Mouse (Mus musculus) left cerebral cortex, adult 2 months (tissue): ENCODE results near the gene Csrp1. TPM values are rescaled to one million over a fixed set of nuclear protein-coding genes. Genes with fewer than 3 reads are reported as not detected.

ENCODE experiments used
- DNase-seq, 2 experiments: peaks; one replicate each; pipeline ENCODE4 v3.0.0; 2021 to 2022; ENCODE audit warnings: low spot score in 2 of 2, mixed read lengths in 1 of 2; ENCODE audit errors: extremely low spot score in 1 of 2
- H3K27ac ChIP-seq: fragments of 200-600 bp; 2 replicates; pipeline ENCODE4 v1.8.1; 2022
- H3K4me3 ChIP-seq: fragments of 200-600 bp; 2 replicates; pipeline ENCODE4 v1.8.1; 2022
- CTCF ChIP-seq: fragments of 200-600 bp; IDR thresholded peaks from 2 replicates; pipeline ENCODE4 v1.8.1; 2022; ENCODE audit warnings: antibody characterized with exemption, mild to moderate bottlenecking, moderate library complexity
- intact Hi-C: fragments of 180-260 bp; cut with DNase I; formaldehyde crosslinking; loops from one replicate; pipeline ENCODE4 v1.15.1; 2025
- total RNA-seq, 2 experiments: library from RNA; stranded (reverse); gene quantifications; 2 replicates each; pipeline ENCODE4 v1.2.3; 2021

The Csrp1 gene
- total RNA-seq, 2 experiments from 2014 or later, result 208 to 212 TPM

DNA sequence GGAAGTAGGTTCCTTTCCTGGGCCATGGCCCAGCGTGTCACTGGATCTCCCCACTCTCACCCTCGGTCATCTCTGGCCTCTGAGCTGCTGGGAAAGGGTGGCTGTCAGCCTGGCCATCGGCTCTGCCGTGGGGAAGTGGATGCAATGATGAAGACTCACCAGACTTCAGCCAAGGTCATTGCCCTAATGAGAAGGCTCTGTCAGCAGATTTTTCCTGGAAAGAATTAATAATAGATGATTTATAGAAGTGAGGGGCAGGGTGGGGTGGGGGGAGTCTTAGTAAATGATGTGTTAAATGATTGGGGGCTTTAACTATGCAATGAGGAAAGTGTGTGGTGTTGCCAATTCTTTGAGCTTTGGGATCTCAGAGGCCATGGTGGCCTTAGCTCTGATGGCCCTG is 26.4 kb downstream of the Csrp1 start:
- no peak for DNase-seq
- no peak overlapping the region for H3K27ac ChIP-seq
- no peak overlapping the region for H3K4me3 ChIP-seq
- no peak for TF ChIP-seq CTCF
- intact Hi-C loops, result loop anchor here (2.0 kb wide), 1 partner anchor 15 kb away; no protein-coding TSS in a partner anchor

- TF ChIP-seq CTCF, result peak; percentile 91
- peak; percentile 90 to 91 for DNase-seq
- no peak overlapping the region for H3K4me3 ChIP-seq
- H3K27ac ChIP-seq, result no peak overlapping the region
- intact Hi-C loops, result loop anchor here (1.0 to 5.0 kb wide), 4 partner anchors 28 to 74 kb away; no protein-coding TSS in a partner anchor
Measured at GRCm38 (mm10) chr1:135752737-135753348, 33.0 kb downstream of the Csrp1 start.

DNA sequence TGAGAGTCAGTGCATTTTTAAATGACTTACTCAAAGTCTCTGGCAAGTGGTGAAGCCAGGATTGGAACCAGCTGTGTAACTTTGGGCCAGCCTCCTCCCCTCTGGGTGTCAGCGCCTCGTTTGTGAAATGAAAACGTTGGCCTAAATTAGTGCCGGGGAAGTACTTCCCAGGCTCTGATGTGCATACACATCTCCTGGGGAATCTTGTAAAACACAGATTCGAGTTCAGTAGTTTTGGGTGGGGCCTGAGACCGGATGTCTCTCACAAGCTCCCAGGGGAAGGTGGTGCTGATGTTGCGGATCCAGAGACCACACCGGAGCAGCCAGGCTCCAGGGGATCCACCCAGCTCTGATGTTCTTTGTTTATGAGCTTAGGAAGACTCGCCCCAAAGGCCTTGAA is 35.4 kb downstream of the Csrp1 start:
- no peak for DNase-seq
- TF ChIP-seq CTCF, result no peak
- Histone ChIP-seq H3K27ac (no peak overlapping the region), H3K4me3 (no peak overlapping the region)
- intact Hi-C loops, result no loop called here

- intact Hi-C loops, result no loop called here
- DNase-seq, result no peak
- no peak overlapping the region for H3K27ac ChIP-seq
- no peak for TF ChIP-seq CTCF
- H3K4me3 ChIP-seq, result no peak overlapping the region
Measured at GRCm38 (mm10) chr1:135755913-135756312, 36.1 kb downstream of the Csrp1 start.

DNA sequence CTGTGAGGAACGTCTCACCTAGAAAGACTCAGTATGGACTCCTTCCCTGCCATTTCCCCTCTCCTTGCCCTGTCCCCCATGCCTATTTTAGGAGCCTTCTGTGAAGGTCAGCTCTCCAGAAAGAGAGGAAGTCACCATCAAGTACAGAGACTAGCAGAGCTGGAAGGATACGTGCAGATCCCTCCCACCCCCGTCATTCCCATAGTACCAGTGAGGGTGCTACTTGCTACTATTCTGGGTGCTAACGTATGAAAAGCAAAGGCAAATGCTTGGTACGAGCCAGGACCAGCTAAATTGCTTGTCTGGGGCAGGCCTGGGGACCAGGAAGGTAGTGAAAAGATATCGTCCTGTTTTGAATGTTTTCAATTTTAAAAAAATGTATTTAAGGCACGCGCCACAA is 37.4 kb downstream of the Csrp1 start:
- DNase-seq, result no peak
- H3K4me3 ChIP-seq, result no peak overlapping the region
- H3K27ac ChIP-seq, result no peak overlapping the region
- no peak for TF ChIP-seq CTCF
- intact Hi-C loops, result no loop called here

- Histone ChIP-seq H3K27ac (no peak overlapping the region), H3K4me3 (no peak overlapping the region)
- no peak for DNase-seq
- TF ChIP-seq CTCF, result no peak
- intact Hi-C loops, result no loop called here
Measured at GRCm38 (mm10) chr1:135759685-135760084, 39.8 kb downstream of the Csrp1 start.

- TF ChIP-seq CTCF, result no peak; the same call in 1 of the 2 replicates
- Histone ChIP-seq H3K27ac (no peak overlapping the region), H3K4me3 (no peak overlapping the region)
- intact Hi-C loops, result no loop called here
- DNase-seq, result no peak
Measured at GRCm38 (mm10) chr1:135760216-135760615, 40.4 kb downstream of the Csrp1 start.

GRCm38 (mm10) chr1:135761728-135762127 is 41.9 kb downstream of the Csrp1 start:
- DNase-seq, result no peak
- TF ChIP-seq CTCF, result no peak
- intact Hi-C loops, result no loop called here
- H3K4me3 ChIP-seq, result no peak overlapping the region
- no peak overlapping the region for H3K27ac ChIP-seq

DNA sequence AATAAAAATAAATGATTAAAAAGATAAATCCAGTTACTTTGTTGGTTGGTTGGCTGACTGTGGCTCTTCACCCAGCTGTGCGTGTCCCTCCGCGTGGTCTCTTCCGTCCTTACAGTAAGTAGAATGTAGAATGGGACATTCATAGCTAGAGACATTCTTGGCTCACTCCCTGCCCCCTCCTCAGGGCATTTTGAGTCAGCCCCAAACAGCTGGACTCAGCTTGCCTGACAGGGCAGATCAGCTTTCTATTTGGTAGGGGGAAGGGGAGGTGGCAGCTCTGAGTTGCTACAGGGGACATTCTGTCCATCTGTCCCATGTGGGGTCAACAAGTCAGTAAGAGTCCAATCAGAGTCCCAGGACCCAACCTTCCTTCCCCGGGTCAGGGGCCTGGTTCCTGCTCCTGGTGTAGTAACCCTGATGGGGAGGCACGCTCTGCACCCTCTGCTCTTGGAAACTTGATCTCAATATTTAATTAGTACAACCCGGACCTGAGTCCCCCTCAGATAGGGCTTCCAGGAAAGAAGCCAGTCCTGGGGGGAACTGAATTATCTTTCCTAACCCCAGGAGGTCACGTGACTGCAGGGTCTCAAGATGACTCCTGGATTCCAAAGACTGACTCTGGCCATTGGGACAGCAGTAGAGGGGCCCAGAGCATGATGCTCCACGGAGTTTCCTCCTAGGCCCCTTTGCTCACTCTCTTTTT is 43.8 kb downstream of the Csrp1 start:
- TF ChIP-seq CTCF, result no peak
- no peak overlapping the region for H3K27ac ChIP-seq
- no peak for DNase-seq
- no peak overlapping the region for H3K4me3 ChIP-seq
- intact Hi-C loops, result no loop called here

DNA sequence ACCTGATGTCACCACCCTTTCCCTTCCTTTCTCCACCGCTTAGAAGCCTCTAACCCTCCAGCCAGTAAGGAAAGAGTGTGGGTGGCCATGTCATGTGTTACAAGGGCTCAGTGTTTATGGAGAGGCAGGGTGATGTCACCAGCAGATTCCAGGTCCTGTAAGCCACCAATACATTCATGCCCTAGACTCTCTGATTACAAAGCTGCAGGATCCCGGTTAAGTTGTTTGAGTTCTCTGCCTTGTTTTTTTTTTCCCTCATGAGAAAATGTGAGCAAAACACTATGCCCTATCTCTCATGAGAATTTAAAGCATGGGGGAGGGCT is 44.3 kb downstream of the Csrp1 start:
- TF ChIP-seq CTCF, result no peak
- intact Hi-C loops, result no loop called here
- no peak for DNase-seq
- Histone ChIP-seq H3K4me3 (no peak overlapping the region), H3K27ac (no peak overlapping the region)

DNA sequence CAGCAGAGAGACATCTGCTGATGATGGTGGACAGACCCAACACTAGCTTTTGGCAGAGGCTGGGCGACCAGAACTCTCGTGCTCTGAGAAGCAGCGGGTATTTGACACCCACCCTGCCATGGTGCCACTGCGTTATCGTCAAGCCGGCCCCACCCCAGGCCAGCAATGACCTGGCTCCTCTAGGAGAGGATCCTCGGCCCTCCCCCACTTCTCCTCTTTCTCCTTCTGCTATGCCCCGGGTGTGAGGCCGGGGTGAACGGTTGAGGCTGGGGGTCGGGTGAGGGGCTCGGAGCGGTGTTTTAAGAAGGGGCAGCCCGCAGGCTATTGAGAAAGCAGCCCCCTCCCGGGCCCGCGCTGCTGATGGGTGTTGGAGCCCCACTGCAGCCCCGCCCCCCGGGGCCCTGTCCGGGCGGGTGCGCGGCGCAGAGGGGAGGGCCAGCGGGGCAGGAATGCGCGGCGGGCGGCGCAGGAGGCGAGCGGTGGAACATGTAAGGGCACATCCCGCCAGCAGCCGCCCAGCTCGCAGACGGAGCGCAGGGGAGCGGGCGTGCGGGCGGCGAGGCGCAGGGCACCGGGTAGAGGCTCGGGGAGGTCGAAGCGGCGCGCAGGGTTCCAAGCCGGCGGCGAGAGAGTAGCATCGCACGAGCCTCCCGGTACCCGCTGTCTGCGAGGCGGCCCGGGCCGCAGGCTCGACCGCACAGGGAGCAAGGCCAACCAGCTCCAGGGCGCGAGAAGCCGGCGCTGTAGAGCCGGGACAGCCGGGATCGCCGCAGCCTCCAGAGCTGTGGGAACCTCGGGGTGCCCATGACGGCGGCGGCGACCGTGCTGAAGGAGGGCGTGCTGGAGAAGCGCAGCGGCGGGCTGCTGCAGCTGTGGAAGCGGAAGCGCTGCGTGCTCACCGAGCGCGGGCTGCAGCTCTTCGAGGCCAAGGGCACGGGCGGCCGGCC is 46.1 kb downstream of the Csrp1 start, which contains the start of gene Phlda3:
Phlda3 (plus strand) TSS at position 475 of the 947 bp plus-strand sequence.
- peak within 1 kb of the TSS; percentile 66 for H3K4me3 ChIP-seq
- intact Hi-C loops, result no loop called here
- H3K27ac ChIP-seq, result peak within 1 kb of the TSS; percentile 91
- TF ChIP-seq CTCF, result no peak; the same call in 1 of the 2 replicates
- peak; percentile 59 to 68 for DNase-seq
